Mouse (Mus musculus) frontal cortex, postnatal 14 days (tissue): ENCODE data around the gene Ambp.

Source experiments
- DNase-seq, 2 experiments: peaks; one replicate each; pipeline ENCODE4 v3.0.0; 2022; ENCODE audit warnings: low spot score in 2 of 2

Gene Ambp

GRCm38 (mm10) chr4:63154699-63155098, at the start of gene Ambp:
TSS of gene Ambp (minus strand) at chr4:63154799.
- DNase-seq = no peak

GRCm38 (mm10) chr4:63203874-63204273, 49.3 kb upstream of the Ambp start:
- DNase-seq = no peak

GRCm38 (mm10) chr4:63199366-63199765, 44.8 kb upstream of the Ambp start:
- no peak for DNase-seq

GRCm38 (mm10) chr4:63194366-63194765, 39.8 kb upstream of the Ambp start:
- no peak for DNase-seq

GRCm38 (mm10) chr4:63191641-63192040, 37.0 kb upstream of the Ambp start:
- no peak for DNase-seq

GRCm38 (mm10) chr4:63186281-63186870, 31.8 kb upstream of the Ambp start:
- DNase-seq = no peak

GRCm38 (mm10) chr4:63181556-63181955, 27.0 kb upstream of the Ambp start:
- DNase-seq = peak; percentile 35 to 48

GRCm38 (mm10) chr4:63171969-63172685, 17.5 kb upstream of the Ambp start, which contains the start of gene Kif12:
TSS of gene Kif12 (minus strand) at chr4:63172131.
- DNase-seq = no peak

GRCm38 (mm10) chr4:63171122-63171521, 16.5 kb upstream of the Ambp start:
- no peak for DNase-seq

GRCm38 (mm10) chr4:63170061-63170460, 15.5 kb upstream of the Ambp start:
- DNase-seq = no peak

GRCm38 (mm10) chr4:63166323-63166722, 11.7 kb upstream of the Ambp start:
- no peak for DNase-seq

- DNase-seq = no peak
These were observed 11.0 kb upstream of the Ambp start for GRCm38 (mm10) chr4:63165636-63166035.

- DNase-seq = peak; percentile 52 to 78
These were observed 4.5 kb upstream of the Ambp start for GRCm38 (mm10) chr4:63158961-63159592.

- DNase-seq = no peak
These were observed 3.6 kb upstream of the Ambp start for GRCm38 (mm10) chr4:63158192-63158591.

- DNase-seq = no peak
These were observed 2.4 kb upstream of the Ambp start for GRCm38 (mm10) chr4:63156726-63157634.

- DNase-seq = no peak
These were observed 997 bp upstream of the Ambp start for GRCm38 (mm10) chr4:63155596-63155995.

GRCm38 (mm10) chr4:63154028-63154427, 571 bp downstream of the Ambp start:
- no peak for DNase-seq

GRCm38 (mm10) chr4:63151127-63151526, 3.5 kb downstream of the Ambp start:
- DNase-seq = no peak

GRCm38 (mm10) chr4:63147268-63147667, 7.3 kb downstream of the Ambp start:
- no peak for DNase-seq

GRCm38 (mm10) chr4:63129891-63130624, 24.5 kb downstream of the Ambp start:
- DNase-seq = no peak

GRCm38 (mm10) chr4:63124861-63125466, 29.6 kb downstream of the Ambp start:
- DNase-seq = no peak
